Mouse (Mus musculus) R1 (cell line): ENCODE measurements around the gene Mybpc1.
A peak's percentile ranks its signal among the peaks of the same experiment; 100 is the strongest.

ENCODE experiments used
- DNase-seq: peaks from one replicate; pipeline ENCODE4 v3.0.0-alpha.2; 2018; ENCODE audit warnings: low read depth, low spot score

Gene Mybpc1

DNA sequence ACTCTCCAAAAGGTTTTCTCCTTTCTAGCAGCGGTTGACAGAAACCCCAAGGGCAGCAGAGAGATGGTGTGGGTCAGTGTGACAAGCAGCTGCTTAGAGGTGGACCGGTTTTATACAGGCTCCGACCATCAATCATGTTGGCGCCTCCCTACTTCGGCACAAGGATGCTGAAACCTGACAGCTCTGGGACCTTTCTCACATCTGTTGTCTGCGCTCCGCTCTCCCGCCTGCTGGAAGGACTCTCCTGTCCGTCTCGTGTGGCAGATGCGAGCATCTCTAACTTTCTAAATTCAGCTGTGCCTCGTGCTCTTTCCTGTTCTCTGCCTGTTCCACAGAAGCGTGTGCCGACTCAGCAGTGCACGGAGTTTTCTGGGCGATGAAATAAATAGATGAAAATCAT lies at the start of gene Mybpc1:
Gene Mybpc1, minus strand, starts transcription at position 210 of the 400 bp plus-strand sequence.
- DNase-seq, result no peak

DNA sequence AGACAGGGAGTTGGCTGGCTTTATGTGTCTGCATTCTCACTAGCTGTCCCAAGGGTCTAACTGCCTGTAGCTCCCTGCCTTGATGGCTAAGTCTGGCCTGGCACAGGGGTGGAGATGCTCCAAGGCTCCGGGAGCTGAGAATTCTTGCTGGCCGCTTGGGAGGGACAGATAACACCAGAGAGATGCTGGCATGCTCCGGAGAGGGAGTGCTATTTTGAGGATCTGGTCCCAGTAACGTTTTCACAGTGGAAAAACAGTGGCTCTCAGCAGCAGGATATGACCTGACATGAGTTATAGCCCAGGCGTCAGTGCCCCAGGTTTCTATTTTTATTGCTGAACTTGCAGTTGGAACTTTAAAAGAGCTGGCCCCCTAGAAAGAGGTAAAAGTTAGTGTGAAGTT lies 40.5 kb upstream of the Mybpc1 start:
- no peak for DNase-seq

DNA sequence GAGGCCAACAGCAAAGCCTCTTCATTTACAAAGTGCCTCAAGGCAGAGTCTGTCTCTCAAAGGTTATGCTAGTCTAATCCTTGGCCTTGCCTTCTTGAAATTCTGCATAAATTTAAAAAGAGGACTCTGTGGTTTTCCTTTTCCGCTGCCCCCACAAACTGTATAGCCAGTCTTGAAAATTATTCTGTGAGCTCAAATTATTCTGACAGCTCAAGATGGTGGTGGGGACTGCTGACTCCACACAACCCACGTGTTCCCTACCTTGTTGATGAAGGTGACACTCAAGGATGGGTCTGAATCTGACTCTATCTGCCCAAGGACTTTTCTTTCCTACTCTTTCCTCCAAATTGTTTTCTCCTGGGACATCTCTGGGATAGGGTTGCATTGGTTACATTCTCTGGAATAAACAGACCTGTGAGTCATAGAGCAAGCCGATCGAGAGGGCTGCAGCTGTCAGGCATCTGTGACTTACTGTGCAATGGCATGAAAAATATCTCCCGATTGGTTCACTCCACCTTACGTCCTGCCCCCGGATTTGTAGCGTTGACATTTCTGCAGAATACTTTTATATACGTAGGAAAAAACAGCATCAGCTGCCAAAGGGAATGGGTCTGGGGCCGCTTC lies 26.5 kb upstream of the Mybpc1 start:
- no peak for DNase-seq

DNA sequence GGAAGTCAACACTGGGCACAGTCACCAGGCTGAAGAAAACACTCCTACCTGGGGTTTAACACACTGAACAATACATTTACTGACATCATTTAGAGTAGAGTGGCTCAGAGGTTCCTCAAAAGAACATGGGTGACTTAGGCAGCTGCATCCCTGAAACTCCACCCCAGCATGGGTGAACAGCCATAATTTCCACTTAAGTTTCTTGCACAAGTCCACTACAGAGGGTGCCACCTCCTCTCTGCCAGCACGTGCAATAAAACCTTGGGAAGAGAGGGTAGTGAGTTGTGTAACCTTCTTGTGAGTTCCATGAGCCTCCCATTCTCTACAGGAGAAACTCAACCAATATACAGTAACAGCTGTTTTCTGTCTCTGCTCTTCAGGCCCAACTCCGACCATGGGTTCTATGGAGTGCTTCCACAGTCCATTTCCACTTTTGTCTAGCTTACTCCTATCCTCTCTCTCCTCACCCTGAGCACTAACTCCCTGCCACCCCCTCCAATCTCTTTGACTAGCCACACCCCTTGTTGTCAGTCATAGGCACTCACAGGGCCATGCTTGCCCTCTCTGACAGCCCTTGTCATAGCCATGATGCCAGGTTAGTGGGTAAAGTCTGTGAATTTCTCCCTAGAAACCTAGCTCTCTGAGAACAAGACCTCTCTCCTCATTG lies 25.8 kb upstream of the Mybpc1 start:
- DNase-seq, result no peak

DNA sequence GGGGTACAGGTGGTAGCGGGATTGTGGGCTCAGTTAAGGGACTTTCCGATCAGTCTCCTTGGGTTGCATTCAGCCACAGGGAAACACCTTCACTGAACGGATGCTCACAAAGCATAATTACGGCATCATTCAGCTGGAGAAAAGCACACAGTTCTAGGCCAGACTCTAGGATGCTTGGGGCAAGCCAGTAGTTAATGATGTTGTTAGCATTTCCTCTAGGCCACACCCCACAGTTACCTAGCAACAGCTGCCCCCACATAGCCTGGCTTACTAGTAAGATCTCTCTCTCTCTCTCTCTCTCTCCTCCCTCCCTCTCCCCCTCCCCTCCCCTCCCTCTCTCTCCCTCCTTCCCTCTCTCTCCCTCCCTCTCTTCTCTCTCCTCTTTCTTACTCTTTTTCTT lies 22.1 kb upstream of the Mybpc1 start:
- DNase-seq, result peak; percentile 83

DNA sequence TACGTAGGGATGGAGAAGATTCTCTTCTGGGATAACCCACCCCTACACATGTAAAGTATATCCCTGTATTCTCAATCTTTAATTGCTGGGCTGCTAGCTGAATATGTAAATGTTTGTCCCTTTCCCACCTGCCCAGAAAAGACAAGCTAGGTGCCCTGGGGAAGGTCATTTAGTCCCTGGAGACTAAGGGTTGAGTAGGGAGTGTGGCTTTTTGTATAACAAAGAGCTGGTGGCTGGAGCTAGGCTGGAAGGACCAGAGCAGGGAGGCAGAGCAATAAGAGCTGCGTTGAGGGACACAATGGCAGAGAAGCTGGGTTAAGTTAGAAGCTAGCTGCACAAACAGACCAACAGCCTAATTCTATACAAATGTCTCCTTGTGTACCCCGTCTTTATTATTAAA lies 21.2 kb upstream of the Mybpc1 start:
- DNase-seq, result peak; percentile 80

DNA sequence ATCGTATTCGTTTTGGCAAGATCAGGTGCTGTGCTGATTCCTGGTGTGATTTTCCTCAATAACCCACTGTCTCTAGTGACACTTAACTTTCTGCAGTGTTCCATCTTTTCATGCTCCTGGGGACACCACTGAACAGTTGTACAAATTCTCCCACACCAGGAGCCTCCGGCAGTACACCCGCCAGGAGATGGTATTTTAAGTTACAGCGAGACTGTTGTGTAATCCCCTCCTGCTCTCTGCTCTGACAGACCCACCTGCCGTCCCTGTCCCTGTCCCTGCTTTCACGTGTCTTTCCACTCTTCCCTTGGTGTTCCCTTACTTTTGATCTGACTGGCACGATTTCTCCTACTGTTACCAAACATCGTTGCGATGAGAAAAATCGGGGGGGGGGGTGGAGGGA lies 19.3 kb upstream of the Mybpc1 start:
- DNase-seq, result no peak

DNA sequence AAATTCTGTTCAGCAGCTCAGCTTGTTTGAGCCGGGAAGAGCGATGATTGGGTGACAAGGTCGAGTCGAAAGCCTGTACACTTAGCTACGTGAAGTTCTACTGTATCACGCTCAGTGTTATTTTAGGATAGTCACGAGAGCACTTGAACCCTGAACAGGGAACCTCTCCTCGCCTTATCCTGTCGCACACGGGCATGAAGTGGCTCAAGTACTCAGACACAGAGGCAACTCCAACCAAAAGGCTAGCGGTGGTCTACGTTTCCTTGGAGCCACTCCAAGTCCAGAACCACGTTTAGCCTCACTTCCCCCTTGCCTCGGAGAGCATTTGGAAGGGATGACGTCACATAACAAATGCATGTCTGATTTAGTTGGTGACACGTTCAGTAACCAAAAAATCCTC lies 17.7 kb upstream of the Mybpc1 start:
- DNase-seq, result no peak

DNA sequence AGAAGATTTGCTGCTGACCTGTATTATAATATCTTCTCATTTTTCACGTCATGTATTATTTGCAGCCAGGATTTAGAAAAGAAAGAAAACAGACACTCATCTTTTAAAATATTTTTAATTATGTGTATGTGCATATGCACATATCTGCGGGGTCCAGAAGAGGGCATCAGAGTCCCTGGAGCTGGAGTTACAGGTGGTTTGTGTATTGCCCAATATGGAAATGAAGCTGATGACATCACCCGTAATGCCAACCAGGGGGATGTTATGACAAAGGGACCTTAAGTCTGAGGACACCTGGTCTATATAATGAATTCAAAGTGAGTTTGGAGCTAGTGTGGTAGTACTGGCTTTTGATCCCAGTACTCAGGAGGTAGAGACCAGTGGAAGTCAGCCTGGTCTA lies 15.9 kb upstream of the Mybpc1 start:
- no peak for DNase-seq

DNA sequence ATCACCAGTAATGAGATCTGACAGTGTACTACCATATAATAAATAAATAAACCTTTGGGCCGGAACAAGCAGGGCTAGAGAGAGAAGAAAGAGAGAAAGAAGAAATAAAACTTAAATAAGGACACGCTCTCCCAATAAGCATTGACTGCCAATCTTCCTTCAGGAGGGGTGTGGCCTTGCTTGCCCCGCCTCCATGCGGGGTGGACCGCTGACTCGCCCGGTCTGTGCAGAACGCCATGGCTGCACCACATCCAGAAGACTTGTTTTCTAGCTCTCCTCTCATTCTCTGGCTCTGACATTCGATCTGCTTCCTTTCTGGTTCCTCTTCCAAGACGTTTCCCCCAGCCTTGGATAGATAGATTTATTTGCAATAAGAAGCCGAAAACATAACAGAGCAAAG lies 8.1 kb upstream of the Mybpc1 start:
- peak; percentile 59 for DNase-seq

DNA sequence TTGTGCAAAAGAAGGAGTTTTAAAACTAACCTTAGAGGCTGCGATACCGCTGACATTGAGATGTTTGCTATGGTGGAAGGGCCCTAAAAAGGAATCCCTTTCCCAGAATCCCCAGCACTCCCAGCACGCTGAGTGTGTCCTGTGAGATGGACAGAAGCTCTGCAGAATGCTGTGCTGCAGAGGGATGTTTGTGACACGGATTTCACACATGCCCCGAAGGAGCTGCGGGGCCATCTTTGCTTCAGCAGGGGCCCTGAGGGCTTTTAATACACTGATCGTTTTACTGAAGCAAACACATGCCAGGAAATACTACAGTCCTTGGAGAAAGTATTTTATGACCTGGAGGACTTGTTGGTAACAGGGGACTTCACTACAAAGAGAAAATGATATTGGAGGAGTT lies 1.7 kb upstream of the Mybpc1 start:
- DNase-seq, result no peak

DNA sequence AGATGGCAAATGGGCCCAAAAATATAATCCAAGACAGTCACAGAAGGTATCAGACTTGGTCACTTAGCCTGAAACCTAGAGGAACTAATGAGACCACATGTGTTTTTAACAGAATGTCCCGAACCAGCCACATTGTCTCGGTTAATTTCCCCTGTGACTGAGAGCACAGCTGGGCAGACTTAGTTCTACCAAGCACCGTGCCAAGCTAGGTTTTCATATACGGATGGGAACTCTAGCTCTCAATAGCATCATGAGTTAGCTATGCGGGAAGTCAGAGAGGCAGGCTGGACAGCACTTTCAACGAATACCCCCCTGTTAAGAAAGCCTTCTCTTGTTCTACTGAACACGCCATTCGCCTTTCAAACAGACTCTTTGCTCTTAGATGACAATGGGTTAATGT lies 1.1 kb upstream of the Mybpc1 start:
- no peak for DNase-seq

DNA sequence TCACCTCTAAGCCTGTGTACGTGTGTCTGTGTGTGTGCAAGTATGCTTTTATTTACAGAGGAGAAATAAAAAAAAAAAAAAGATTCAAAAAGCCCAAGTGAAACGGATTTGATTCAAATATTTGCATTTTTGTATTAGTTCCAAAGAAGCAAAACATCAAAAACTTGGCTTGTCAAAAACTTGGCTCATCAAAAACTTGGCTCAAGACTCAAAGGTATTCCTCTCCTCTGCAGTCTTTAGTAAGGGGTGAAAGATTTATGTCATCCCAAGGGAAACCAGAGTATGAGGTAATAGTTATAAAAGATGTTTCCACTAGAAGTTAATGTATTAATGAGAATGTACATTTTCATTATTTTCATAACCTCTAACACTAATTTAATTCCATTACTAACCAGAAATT lies 1.2 kb downstream of the Mybpc1 start:
- DNase-seq, result no peak

DNA sequence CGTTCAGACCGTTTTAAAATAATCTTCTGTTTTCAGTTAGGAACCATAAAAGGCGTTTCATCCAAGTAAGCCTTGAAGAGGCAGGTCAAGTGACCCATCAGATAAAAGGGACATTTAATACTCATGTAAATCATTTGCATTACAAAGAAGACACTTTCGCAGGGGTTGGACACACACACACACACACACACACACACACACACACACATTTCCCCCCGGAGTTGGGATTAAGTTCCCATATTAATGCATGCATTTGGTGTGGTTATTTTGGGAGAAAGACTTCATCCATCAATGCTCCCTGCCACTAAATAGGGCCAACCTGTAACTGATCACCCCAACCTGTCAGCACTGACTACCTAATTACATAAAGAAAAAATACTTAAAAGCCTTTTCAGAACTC lies 1.7 kb downstream of the Mybpc1 start:
- DNase-seq, result no peak

DNA sequence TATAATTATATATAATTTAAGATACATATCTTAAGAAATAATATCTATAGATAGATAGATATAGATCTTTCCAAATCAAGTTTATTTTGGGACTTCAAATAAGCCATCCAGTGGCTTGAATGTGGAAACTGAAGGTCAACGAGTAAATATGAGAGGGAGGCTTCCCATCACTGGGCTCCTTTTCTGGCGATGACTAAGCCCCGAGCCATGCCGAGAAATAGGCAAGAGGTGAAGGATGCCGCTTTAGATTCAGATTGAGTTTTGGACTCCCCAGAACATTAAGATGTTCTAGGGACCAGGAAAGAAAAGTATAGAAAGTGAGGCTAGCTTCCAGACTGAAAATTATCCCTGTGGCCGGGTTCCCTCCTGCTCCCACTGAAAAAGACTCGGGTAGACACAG lies 4.4 kb downstream of the Mybpc1 start:
- DNase-seq, result no peak

DNA sequence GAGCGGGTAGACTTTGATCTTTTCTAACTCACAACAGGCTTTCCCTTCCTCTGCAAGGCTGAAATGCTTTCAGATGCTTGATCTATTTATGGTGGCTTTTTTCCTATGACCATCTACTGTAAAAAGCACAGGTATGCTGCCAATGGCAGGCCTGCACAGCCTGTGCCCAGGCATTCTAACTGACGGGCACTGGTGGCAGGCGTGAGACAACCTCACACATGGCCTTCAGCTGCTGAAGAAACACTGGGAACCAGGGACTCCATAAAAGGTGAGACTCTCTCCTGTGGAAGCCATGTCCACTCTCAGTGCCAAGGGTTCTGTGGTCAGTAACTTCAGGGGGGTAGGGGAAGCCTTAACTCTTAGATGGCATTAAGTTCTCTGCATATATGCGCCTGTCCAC lies 12.6 kb downstream of the Mybpc1 start:
- no peak for DNase-seq

DNA sequence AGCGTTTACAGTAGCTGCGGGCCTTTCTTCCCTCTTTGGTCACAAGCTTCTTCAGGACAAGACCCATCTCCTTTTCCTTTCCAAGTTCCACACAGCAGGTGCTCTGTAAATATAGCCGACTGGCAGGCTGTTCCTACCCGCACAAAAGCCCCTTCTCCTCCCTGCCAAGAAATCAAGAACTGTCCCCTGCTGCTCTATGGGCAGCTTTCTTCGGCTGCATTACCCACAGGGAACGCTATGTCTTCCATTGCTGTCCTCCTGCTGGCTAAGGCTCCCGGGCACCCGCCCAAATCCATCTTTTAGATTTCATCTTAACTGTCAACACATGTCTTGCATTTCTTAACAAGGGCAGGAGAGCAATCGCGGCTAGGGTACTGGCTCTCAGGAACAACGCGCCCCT lies 13.9 kb downstream of the Mybpc1 start:
- no peak for DNase-seq

DNA sequence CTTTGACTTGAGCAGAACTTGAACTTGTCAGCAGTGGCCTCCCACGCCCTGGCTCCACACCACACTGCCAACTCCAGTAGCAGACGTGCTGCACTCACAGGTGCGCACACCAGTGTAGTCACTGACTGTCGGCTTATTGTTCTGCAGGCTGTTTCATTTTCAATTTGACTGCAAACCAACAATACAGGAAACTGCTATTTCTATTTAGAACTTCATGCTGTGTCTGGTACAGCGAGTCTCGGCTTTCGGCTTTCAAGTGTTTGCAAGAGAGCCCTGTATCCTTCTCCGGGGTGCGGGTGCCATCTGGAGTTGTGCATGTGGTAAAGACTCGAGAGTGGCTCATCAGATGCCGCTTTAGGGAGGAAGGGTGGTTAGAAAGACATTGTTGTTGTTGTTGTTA lies 20.5 kb downstream of the Mybpc1 start:
- DNase-seq, result no peak

DNA sequence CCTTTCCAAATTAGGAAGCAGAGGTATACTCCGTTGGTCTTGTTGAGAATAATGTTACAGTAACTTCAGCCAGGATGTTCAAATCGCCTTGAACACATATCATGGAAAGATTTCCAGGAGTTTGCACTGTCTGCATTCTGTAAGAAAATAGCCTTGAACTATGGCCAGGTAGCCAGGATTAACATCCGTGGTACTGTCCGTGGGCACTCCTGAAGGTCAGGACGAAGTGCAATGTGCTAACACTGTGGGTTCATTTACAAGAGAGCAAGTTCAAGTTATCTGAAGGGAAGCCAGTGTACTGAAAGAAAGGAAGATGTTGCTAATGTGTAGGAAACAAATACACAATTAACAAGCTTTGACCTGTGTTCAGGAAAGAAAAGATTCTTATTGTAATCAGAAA lies 24.2 kb downstream of the Mybpc1 start:
- DNase-seq, result no peak

DNA sequence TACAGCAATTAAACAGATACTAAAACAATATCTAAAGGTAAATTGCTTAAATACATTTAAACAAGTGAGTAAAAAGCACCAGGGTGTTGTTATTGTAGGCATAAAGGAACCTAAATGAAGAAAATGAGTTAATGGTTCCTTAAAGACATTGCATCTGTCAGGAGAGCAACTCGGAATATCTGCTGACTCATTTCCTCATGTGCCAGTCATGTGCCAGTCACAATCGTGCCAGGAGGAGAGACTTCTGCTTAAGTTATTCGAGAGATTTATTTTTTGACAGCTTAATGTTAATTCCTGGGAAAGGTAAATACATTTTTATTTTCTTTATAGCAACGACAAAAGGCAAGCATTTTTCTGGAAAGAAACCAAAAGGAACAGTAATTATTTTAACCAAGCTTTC lies 26.3 kb downstream of the Mybpc1 start:
- no peak for DNase-seq

DNA sequence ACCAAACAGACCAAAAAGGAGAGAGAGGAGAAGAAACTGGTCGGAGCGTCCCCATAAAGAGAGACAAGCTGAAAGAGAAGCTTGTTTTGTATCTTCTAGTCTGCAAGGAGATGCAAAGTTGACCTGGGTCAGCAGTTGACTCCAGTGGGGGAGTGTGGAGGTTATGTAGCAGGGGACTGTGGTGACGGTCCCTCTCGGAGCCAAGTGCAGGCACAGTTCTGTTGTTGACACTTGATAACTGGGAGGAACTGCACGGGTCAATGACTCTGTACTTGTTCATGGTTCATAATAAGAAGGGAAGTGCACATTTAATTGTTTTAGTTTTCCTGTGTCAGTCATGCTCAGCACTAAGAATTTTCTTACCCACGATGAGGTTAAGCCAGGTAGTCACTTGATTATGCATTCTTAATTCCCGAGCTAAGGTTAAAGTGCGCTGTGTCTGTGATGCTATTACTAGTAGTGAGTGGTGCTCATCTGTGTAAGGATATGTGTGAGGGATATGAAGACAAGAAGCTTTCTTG lies 30.8 kb downstream of the Mybpc1 start:
- no peak for DNase-seq

DNA sequence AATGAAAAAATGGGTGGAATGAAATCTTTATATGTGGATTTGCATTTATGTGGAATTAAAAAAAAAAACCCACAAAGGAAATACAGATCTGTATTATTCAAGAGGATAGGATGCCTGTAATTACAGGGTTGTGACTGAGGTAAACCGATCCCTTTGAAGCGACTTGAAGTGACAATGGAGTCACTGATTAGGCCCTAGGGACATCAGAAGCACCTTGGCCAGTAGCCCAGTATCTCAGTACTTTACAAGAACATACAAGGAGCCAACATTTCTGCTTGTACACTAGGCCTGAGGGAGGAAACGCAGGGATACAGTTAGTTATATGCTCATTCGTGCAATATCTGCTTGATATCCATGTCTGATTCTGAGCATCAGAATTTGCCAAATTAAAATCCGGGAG lies 32.8 kb downstream of the Mybpc1 start:
- no peak for DNase-seq

DNA sequence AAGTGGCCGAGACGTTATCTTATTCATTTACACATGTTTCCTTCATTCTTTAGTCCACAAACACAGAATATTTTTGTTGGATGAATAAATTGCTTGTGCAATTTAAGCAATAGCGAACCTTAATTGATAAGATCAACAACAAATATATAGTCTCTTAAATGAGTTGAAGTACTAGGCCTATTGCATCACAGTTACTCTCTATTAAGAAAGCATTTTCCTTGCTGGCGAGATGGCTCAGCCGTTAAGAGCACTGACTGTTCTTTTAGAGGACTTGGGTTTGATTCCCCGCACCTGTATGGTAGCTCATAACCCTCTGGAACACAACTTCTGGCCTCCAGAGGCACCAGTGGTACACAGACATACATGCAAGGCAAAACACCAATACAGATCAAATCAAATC lies 47.9 kb downstream of the Mybpc1 start:
- DNase-seq, result no peak

DNA sequence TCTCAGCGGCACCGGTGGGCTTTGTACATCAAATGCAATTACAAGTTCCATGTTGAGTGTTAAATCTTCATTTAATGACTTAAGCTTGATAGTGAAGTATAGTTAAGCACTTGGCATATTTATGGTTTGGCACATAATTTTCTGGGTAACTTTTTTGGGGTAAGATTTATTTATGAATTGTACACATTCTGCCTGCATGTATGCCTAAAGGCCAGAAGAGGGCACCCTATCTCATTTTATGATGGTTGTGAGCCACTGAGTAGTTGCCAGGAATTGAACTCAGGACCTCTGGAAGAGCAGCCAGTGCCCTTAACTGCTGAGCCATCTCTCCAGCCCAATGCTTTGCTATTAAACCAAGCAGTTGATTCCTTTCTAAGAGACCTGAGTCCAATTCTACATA lies 52.2 kb downstream of the Mybpc1 start:
- DNase-seq, result peak; percentile 21
